Mouse (Mus musculus) ovary, adult 10 weeks (tissue): ENCODE measurements around the gene Cldn9. TPM values are rescaled to one million over a fixed set of nuclear protein-coding genes. Genes with fewer than 3 reads are reported as not detected.

Experiments used
- polyA plus RNA-seq: library from polyadenylated mRNA; stranded (reverse); fragments of 350-450 nt; fragmentation: Illumina TruSeq; extraction: RNeasy Lipid Tissue Mini Kit (QIAGEN cat#74804); gene quantifications from one replicate; pipeline ENCODE4 v1.2.3, GENCODE M21; 2014

The Cldn9 gene
- polyA plus RNA-seq = not detected

GRCm38 (mm10) chr17:23683856-23684672 is at the start of gene Cldn9:
Gene Cldn9 (minus strand): TSS chr17:23684026.

DNA sequence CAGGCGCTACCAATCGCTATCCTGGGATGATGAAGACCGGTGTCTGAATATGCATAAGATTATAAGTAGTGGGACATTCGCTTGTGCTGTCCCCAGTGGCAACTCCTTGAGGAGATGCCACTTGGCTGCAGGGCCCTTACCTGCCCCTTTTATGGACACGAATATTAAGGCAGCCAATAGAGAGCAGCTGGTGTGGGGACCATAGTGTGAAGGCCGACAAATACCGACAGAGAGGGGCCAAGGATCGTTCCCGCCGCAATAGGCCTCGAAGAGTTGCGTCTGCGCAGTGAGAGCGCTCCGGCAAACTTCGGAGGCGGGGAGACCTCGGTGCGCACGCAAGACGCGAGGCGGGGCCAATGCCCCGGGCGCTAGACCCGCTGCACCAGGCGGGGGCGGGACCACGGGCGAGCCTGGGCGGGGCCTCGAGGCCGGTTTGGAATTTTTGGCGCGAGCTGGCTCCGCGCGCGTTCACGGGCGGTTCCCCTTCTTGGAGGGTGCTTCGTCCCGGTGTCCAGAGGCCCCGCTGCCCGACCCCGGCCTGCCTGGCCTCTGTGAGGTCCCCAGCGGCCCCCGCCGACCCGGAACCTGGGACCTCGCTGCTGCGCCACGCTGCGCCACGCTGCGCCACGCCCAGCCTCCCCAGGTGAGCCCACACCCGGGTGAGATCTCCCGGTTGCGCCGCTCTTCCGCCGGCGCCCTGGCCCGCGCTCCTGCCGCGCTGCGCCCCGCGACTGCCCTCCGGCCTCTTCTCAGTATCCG is 42.4 kb upstream of the Cldn9 start, which contains the start of gene Pkmyt1:
Pkmyt1 (plus strand) TSS at position 338 of the 759 bp plus-strand sequence.

DNA sequence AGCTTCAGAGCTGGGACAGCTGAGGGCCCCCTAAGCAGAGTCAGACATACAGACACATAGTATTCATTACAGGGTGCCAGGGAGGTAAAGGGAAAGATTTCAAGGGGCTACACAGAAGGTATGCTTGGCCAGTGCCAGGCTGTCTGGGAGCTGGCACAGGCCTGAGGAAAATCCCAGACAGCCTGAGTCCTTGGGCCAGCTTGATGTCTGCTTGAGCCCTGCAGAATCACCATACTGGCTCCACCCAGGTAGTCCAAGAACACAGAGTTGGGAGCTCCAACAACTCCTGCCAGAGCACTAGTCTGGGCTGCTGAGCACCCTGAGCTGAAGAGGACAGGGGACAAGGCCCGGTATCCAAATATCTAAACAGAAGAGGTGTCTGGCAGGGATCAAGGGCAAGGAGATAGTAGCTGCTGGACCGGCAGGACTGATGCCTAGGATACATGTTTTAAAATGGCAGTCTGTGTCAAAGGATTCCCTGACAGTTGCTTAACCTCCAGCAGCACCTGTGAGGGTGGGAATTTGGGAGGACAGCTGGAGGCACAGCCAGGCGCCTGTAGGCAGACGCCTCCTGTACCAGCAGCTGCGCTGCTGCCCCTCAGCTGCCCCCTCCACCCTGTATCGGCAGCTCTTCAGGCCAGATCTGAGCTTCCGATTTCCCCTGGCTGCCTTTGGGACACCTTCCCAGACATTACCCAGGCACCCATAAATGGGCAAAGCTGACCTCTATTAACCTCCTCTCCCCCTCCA is 38.7 kb upstream of the Cldn9 start, which contains the start of gene 1520401A03Rik:
1520401A03Rik (minus strand) TSS at position 408 of the 750 bp plus-strand sequence.

GRCm38 (mm10) chr17:23679127-23679835 is 4.5 kb downstream of the Cldn9 start, which contains the start of gene Cldn6:
Gene Cldn6 (plus strand): TSS chr17:23679249.

DNA sequence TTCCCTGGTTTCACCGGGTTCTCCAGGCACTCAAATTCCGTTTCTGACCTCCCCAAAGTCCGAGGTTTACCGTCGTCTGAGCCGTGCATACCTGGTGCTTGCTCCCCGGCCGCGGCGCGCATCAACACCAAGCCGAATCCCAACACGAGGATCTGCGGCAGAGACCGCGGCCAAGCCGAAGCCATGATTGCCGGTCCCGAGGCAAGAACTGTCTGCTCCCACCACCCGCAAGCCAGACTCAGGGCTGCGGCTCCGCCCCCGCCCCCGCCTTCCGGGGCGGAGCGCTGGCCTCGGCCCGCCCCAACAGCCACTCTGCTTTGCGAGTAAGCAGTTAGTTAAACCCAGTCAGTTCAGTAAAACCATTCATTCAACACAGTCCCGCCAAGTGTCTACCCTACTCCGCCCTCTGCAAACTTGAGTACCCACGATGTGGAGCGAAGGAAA is 6.6 kb downstream of the Cldn9 start, which contains the start of gene Tnfrsf12a:
Tnfrsf12a (minus strand) TSS at position 233 of the 444 bp plus-strand sequence.

DNA sequence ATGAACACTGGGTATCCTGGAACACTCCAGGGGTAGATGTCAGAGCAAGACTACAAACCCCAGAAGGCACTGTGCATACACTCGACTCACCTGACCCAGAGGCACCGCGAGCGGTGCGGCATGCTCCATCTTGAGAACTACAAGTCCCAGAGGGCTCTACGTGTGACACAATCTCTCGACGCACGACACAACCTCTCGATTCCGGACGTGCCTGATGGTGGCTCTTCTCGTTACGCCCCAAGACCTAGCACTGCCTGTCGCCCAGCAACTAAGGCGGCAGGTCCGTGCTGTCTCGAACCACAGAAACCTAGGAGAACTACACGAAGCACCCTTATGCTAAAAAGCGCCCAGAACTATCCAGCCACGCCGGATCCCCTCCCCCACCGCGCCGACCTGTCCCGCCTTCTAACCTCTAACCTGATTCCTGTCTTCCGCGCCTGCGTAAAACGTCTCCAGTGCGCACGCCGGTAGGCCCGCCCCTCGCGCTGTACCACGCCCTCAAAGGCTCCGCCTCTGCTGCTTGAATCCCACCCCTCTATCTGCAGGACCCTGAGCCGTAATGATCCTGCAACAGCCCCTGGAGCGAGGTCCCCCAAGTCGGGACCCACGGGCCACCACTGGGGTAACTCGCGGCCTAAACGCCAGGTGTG is 10.3 kb downstream of the Cldn9 start, which contains the start of the genes Hcfc1r1 and Thoc6:
Hcfc1r1 (plus strand) TSS at position 173 of the 650 bp plus-strand sequence.
Thoc6 (minus strand) TSS at position 459 of the 650 bp plus-strand sequence.

GRCm38 (mm10) chr17:23660117-23660875 is 23.5 kb downstream of the Cldn9 start, which contains the start of gene Bicdl2:
Gene Bicdl2 (plus strand): TSS chr17:23660506.

DNA sequence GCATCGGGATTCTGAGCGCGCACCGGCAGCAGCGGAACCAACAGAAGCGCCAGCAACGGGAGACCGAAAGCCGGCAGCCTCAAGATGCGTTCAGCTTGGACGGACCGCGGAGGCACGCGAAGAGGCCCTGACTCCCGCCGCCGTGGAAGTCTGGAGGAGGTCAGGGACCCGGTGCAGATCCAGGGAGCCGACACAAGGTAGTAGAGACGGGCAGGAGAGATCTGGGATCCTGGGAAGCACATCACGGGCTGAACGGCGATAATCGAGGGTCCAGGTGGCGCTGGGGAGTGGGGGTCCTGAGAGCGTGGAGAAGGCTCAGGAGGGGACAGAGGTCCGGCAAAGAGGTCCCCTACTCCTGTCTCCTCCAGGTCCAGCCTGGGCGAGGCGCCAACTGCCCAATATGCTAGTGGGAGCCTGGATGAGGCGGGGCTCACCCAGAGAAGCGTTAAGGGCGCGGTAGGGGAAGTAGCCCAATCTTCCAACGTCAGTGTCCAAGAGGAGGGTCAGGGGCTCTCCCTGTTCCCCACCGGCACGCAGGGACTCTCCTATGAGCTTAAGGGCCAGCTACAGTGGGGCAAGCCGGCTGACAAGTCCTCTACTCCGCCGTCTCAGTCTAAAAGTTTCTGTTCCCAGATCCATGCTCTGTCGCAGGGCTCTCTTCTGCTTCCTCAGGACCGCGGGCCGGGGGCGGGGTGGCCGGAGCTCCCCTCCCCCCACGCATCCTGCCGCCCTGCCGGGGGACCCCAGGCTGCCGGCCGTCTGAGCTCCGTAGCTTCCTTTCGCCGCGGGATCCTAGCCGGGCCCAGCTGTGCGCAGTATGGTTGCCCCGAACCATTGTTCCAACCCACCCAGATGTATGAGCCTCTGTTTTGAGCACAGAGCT is 39.0 kb downstream of the Cldn9 start, which contains the start of gene Mmp25:
Mmp25 (minus strand) TSS at position 665 of the 883 bp plus-strand sequence.

Other genes starting within 250 kb of the Cldn9 start
- not detected for gene Vmn2r117, start 204.3 kb downstream of the Cldn9 start, polyA plus RNA-seq
- 1.5 TPM for gene Zfp213, start 119.8 kb downstream of the Cldn9 start, polyA plus RNA-seq
- not detected for gene Zfp13, start 84.5 kb downstream of the Cldn9 start, polyA plus RNA-seq
- not detected for gene Zscan10, start 83.2 kb downstream of the Cldn9 start, polyA plus RNA-seq
- gene Mmp25, start 38.7 kb downstream of the Cldn9 start, polyA plus RNA-seq = 0.26 TPM
- not detected for gene Bicdl2, start 23.5 kb downstream of the Cldn9 start, polyA plus RNA-seq
- gene Hcfc1r1, start 10.4 kb downstream of the Cldn9 start, polyA plus RNA-seq = 3.5 TPM
- gene Thoc6, start 10.1 kb downstream of the Cldn9 start, polyA plus RNA-seq = 3.6 TPM
- gene Tnfrsf12a, start 6.6 kb downstream of the Cldn9 start, polyA plus RNA-seq = not detected
- not detected for gene Cldn6, start 4.8 kb downstream of the Cldn9 start, polyA plus RNA-seq
- not detected for gene 1520401A03Rik, start 38.8 kb upstream of the Cldn9 start, polyA plus RNA-seq
- 0.46 TPM for gene Pkmyt1, start 42.3 kb upstream of the Cldn9 start, polyA plus RNA-seq
- gene Paqr4, start 56.8 kb upstream of the Cldn9 start, polyA plus RNA-seq = 2.0 TPM
- gene Kremen2, start 61.8 kb upstream of the Cldn9 start, polyA plus RNA-seq = not detected
- gene Flywch1, start 87.6 kb upstream of the Cldn9 start, polyA plus RNA-seq = 0.34 TPM
- not detected for gene Flywch2, start 102.1 kb upstream of the Cldn9 start, polyA plus RNA-seq
- 111 TPM for gene Srrm2, start 106.5 kb upstream of the Cldn9 start, polyA plus RNA-seq
- gene Elob, start 145.1 kb upstream of the Cldn9 start, polyA plus RNA-seq = 18.7 TPM
- not detected for gene Prss33, start 152.0 kb upstream of the Cldn9 start, polyA plus RNA-seq
- gene Prss32, start 159.8 kb upstream of the Cldn9 start, polyA plus RNA-seq = not detected
- not detected for gene Prss41, start 160.1 kb upstream of the Cldn9 start, polyA plus RNA-seq
- not detected for gene Prss21, start 184.0 kb upstream of the Cldn9 start, polyA plus RNA-seq
- 1.3 TPM for gene Dcpp1, start 196.8 kb upstream of the Cldn9 start, polyA plus RNA-seq
- not detected for gene Dcpp2, start 196.9 kb upstream of the Cldn9 start, polyA plus RNA-seq
- gene Dcpp3, start 233.4 kb upstream of the Cldn9 start, polyA plus RNA-seq = 4.1 TPM